Mouse (Mus musculus): ENCODE data around the gene Gkn3. TPM values are rescaled to one million over a fixed set of nuclear protein-coding genes. Genes with fewer than 3 reads are reported as not detected.

Gkn3 gene
- polyA plus RNA-seq, 1 experiment from 2014 or later: 0.88 TPM

- Histone ChIP-seq H3K4me3 (ENCODE audit: low read depth, low read length) (peak overlapping the region; percentile 40), H3K4me2 (ENCODE audit: low read length) (peak overlapping the region; percentile 68), H3K9ac (ENCODE audit: low read depth, low read length) (peak overlapping the region; percentile 58), H3K9me3 (replicated peaks; ENCODE audit: control insufficient read depth, low read length, poor library complexity, severe bottlenecking) (no peaks in the 10 kb centered on the region), H3K36me3 (ENCODE audit: control insufficient read depth, insufficient read depth, low read length) (no peaks in the 10 kb centered on the region), H3K27me3 (ENCODE audit: control insufficient read depth, insufficient read depth, low read depth, low read length) (peaks cover 2% of the 10 kb centered on the region; the same call in 1 of the 2 replicates), H3K27ac (ENCODE audit: low read length) (no peak overlapping the region), H3K4me1 (ENCODE audit: control insufficient read depth, insufficient read depth, low read length) (0 out of 2 replicates have a peak, but pooled peaks cover 2% of the 10 kb centered on the region)
- WGBS: 5% methylated on average over 24 of the region's 24 CpGs
- peak; percentile 68; the same call in 1 of the 2 replicates for ATAC-seq
These were observed 4.6 kb downstream of the Gkn3 start for GRCm38 (mm10) chr6:87383926-87384691.

- Histone ChIP-seq H3K4me2 (ENCODE audit: low read length) (no peak within 1 kb of the TSS), H3K4me1 (ENCODE audit: control insufficient read depth, insufficient read depth, low read length) (no peaks in the 10 kb centered on the region), H3K27me3 (ENCODE audit: control insufficient read depth, insufficient read depth, low read depth, low read length) (no peaks in the 10 kb centered on the region), H3K27ac (ENCODE audit: low read length) (no peak within 1 kb of the TSS), H3K9ac (ENCODE audit: low read depth, low read length) (no peak within 1 kb of the TSS), H3K36me3 (ENCODE audit: control insufficient read depth, insufficient read depth, low read length) (no peaks in the 10 kb centered on the region), H3K9me3 (replicated peaks; ENCODE audit: control insufficient read depth, low read length, poor library complexity, severe bottlenecking) (no peaks in the 10 kb centered on the region), H3K4me3 (ENCODE audit: low read depth, low read length) (no peak within 1 kb of the TSS)
- no peak for ATAC-seq
- WGBS: 96% methylated on average over 9 of the region's 9 CpGs
These were observed 15.7 kb downstream of the Gkn3 start, which contains the start of gene Gkn2 for GRCm38 (mm10) chr6:87373057-87373456. Gkn2 (plus strand) TSS chr6:87373357.

DNA sequence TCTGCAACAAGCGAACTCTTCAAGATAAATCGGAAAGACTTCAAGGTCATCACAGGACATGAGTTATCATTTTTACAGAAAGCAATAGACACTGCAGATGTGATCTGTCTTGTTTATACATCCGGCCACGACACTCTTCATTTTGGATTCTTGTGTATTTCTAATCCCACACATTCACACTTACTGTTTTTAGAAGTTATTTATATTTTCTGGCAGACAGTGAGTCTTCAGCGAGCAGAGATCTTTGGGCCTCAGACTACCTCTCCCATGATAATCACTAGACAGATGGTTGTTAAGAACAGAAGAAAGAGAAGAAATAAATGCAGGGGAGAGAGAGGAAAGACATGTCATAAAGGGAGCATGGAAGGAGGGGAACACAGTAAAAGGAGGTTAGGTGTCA lies 19.5 kb downstream of the Gkn3 start:
- H3K9me3 ChIP-seq (replicated peaks; ENCODE audit: control insufficient read depth, low read length, poor library complexity, severe bottlenecking): no peaks in the 10 kb centered on the region
- no peaks in the 10 kb centered on the region for H3K27me3 ChIP-seq (ENCODE audit: control insufficient read depth, insufficient read depth, low read depth, low read length)
- 94% methylated on average over 5 of the region's 5 CpGs for WGBS
- H3K4me3 ChIP-seq (ENCODE audit: low read depth, low read length): no peak overlapping the region
- H3K27ac ChIP-seq (ENCODE audit: low read length): no peak overlapping the region
- H3K4me1 ChIP-seq (ENCODE audit: control insufficient read depth, insufficient read depth, low read length): no peaks in the 10 kb centered on the region
- no peak for ATAC-seq
- H3K9ac ChIP-seq (ENCODE audit: low read depth, low read length): no peak overlapping the region
- no peaks in the 10 kb centered on the region for H3K36me3 ChIP-seq (ENCODE audit: control insufficient read depth, insufficient read depth, low read length)
- no peak overlapping the region for H3K4me2 ChIP-seq (ENCODE audit: low read length)

DNA sequence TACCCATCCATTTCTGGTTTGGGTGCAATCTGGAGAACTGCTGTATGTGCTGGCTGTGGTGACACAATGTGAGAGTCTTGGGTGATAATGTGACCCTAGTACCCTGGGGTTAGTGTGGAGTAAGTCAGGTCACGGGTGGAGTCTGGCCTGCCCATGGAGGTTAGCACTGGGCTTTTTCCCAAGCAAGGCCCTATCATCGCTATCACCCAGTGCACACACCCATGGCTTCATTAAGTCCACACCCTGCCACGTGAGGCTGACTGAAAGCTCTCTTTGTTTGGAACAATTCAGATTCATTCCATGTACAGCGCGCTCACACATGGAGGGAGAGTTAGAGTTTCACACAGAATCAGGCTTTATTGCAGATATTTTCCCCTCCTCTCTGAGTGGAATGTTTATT lies 34.3 kb downstream of the Gkn3 start:
- Histone ChIP-seq H3K36me3 (ENCODE audit: control insufficient read depth, insufficient read depth, low read length) (no peaks in the 10 kb centered on the region), H3K27me3 (ENCODE audit: control insufficient read depth, insufficient read depth, low read depth, low read length) (no peaks in the 10 kb centered on the region), H3K4me2 (ENCODE audit: low read length) (no peak overlapping the region), H3K9me3 (replicated peaks; ENCODE audit: control insufficient read depth, low read length, poor library complexity, severe bottlenecking) (no peaks in the 10 kb centered on the region), H3K9ac (ENCODE audit: low read depth, low read length) (no peak overlapping the region), H3K4me1 (ENCODE audit: control insufficient read depth, insufficient read depth, low read length) (no peaks in the 10 kb centered on the region), H3K27ac (ENCODE audit: low read length) (no peak overlapping the region), H3K4me3 (ENCODE audit: low read depth, low read length) (no peak overlapping the region)
- no peak for ATAC-seq
- WGBS: 67% methylated on average over 5 of the region's 5 CpGs

- Histone ChIP-seq H3K9me3 (replicated peaks; ENCODE audit: control insufficient read depth, low read length, poor library complexity, severe bottlenecking) (no peaks in the 10 kb centered on the region), H3K36me3 (ENCODE audit: control insufficient read depth, insufficient read depth, low read length) (no peaks in the 10 kb centered on the region), H3K27me3 (ENCODE audit: control insufficient read depth, insufficient read depth, low read depth, low read length) (no peaks in the 10 kb centered on the region), H3K9ac (ENCODE audit: low read depth, low read length) (no peak within 1 kb of the TSS), H3K4me2 (ENCODE audit: low read length) (no peak within 1 kb of the TSS), H3K27ac (ENCODE audit: low read length) (no peak within 1 kb of the TSS), H3K4me3 (ENCODE audit: low read depth, low read length) (no peak within 1 kb of the TSS), H3K4me1 (ENCODE audit: control insufficient read depth, insufficient read depth, low read length) (no peaks in the 10 kb centered on the region)
- ATAC-seq: no peak
- WGBS: 95% methylated on average over 8 of the region's 8 CpGs
These were observed 37.9 kb downstream of the Gkn3 start, which contains the start of gene Gkn1 for GRCm38 (mm10) chr6:87350829-87351228. Gkn1 (minus strand) TSS chr6:87350942.

- no peak overlapping the region for H3K4me2 ChIP-seq (ENCODE audit: low read length)
- no peak overlapping the region for H3K4me3 ChIP-seq (ENCODE audit: low read depth, low read length)
These were observed 52.8 kb downstream of the Gkn3 start for GRCm38 (mm10) chr6:87335935-87336295.

DNA sequence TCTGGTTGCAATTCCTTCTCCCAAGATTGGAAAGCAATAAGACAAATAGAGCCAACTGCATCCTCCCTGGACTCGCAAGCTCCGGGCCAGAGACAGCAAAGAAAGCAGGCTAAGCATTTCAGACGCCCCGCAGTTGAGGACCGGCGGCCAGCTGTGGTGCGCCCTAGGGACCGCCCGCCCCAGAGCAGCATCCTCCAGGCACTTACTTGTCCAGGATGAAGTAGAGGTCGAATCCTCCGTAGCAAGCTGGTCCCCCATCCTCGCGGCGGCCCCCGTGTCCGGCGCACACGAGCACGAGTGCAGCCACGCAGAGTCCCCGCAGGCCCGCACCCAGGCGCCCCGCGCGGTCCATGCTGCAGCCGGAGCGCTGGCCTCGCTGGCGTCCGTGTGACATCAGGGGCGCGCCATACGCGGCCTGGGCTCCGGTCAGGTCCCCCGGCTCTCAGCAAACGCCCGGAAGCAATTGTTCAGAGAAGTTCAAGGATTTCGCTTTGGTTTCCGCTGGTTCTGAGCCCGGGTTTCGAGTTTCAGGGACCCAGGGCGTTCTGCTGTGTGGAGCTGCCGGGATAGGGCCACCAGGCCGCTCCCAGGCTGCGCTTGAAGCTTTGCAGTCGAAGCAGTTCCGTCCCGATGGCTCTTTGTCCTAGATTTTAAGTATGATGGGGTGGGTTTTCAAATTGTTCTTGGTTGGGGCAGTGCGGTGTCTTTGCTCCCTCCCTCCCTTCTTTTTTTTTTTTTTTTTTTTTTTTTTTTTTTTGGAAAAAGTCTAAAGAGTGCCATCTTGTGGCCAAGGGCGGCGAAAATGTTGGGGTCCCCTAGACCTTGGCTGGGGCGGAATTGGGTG lies 53.4 kb downstream of the Gkn3 start, which contains the start of gene Antxr1:
TSS of gene Antxr1 (minus strand) at position 731 of the 844 bp plus-strand sequence.
- Histone ChIP-seq H3K27ac (ENCODE audit: low read length) (peak within 1 kb of the TSS; percentile 73), H3K4me2 (ENCODE audit: low read length) (peak within 1 kb of the TSS; percentile 98), H3K4me3 (ENCODE audit: low read depth, low read length) (peak within 1 kb of the TSS; percentile 73), H3K27me3 (ENCODE audit: control insufficient read depth, insufficient read depth, low read depth, low read length) (no peaks in the 10 kb centered on the region), H3K36me3 (ENCODE audit: control insufficient read depth, insufficient read depth, low read length) (no peaks in the 10 kb centered on the region), H3K9ac (ENCODE audit: low read depth, low read length) (peak within 1 kb of the TSS; percentile 79), H3K4me1 (ENCODE audit: control insufficient read depth, insufficient read depth, low read length) (peaks cover 10% of the 10 kb centered on the region; the same call in 1 of the 2 replicates), H3K9me3 (replicated peaks; ENCODE audit: control insufficient read depth, low read length, poor library complexity, severe bottlenecking) (no peaks in the 10 kb centered on the region)
- peak; percentile 80 for ATAC-seq
- WGBS: under 1% methylated on average over 54 of the region's 54 CpGs

More at GRCm38 (mm10) chr6:87335935-87336295, 52.8 kb downstream of the Gkn3 start:
- no peak overlapping the region for H3K27ac ChIP-seq (ENCODE audit: low read length)
- no peaks in the 10 kb centered on the region for H3K9me3 ChIP-seq (replicated peaks; ENCODE audit: control insufficient read depth, low read length, poor library complexity, severe bottlenecking)
- 39% methylated on average over 6 of the region's 6 CpGs for WGBS
- peaks cover 10% of the 10 kb centered on the region; the same call in 1 of the 2 replicates for H3K4me1 ChIP-seq (ENCODE audit: control insufficient read depth, insufficient read depth, low read length)
- no peak overlapping the region for H3K9ac ChIP-seq (ENCODE audit: low read depth, low read length)
- H3K36me3 ChIP-seq (ENCODE audit: control insufficient read depth, insufficient read depth, low read length): no peaks in the 10 kb centered on the region
- ATAC-seq: peak; percentile 18; the same call in 1 of the 2 replicates
- no peaks in the 10 kb centered on the region for H3K27me3 ChIP-seq (ENCODE audit: control insufficient read depth, insufficient read depth, low read depth, low read length)

GRCm38 (mm10) chr6:87334361-87335090 lies 54.2 kb downstream of the Gkn3 start:
- no peaks in the 10 kb centered on the region for H3K27me3 ChIP-seq (ENCODE audit: control insufficient read depth, insufficient read depth, low read depth, low read length)
- H3K4me2 ChIP-seq (ENCODE audit: low read length): peak overlapping the region; percentile 98
- H3K27ac ChIP-seq (ENCODE audit: low read length): no peak overlapping the region
- 3% methylated on average over 11 of the region's 11 CpGs for WGBS
- H3K9me3 ChIP-seq (replicated peaks; ENCODE audit: control insufficient read depth, low read length, poor library complexity, severe bottlenecking): no peaks in the 10 kb centered on the region
- H3K4me1 ChIP-seq (ENCODE audit: control insufficient read depth, insufficient read depth, low read length): peaks cover 10% of the 10 kb centered on the region; the same call in 1 of the 2 replicates
- H3K9ac ChIP-seq (ENCODE audit: low read depth, low read length): peak overlapping the region; percentile 79
- ATAC-seq: no peak
- peak overlapping the region; percentile 73 for H3K4me3 ChIP-seq (ENCODE audit: low read depth, low read length)
- no peaks in the 10 kb centered on the region for H3K36me3 ChIP-seq (ENCODE audit: control insufficient read depth, insufficient read depth, low read length)
